Comparison of ENCODE assay signal across 7 mouse cellular contexts in genomic region chr4:144998808-144999571, GRCm38 (mm10).
DNase-seq lines count a peak whose midpoint lies in the region; ATAC-seq and TF ChIP-seq lines count a peak whose summit lies in the region.

No protein-coding gene starts in this region.

- TF ChIP-seq CTCF in stomach, postnatal 0 days (IDR thresholded peaks at IDR 0.05; ENCODE audit: low read depth) = no peak

- no peak for TF ChIP-seq EP300 in stomach, postnatal 0 days (optimal IDR thresholded peaks at IDR 0.05)

- no peak for DNase-seq in midbrain, embryonic 10.5 days (ENCODE audit: low spot score)
- DNase-seq in midbrain, embryonic 14.5 days = no peak
- no peak for DNase-seq in stomach, postnatal 0 days (ENCODE audit: low spot score)
- no peak for DNase-seq in adrenal gland, postnatal 36 days
- DNase-seq in urinary bladder, postnatal 25 days (ENCODE audit: low spot score) = no peak

- no peak overlapping the region for H3K4me2 ChIP-seq in midbrain, embryonic 14.5 days (ENCODE audit: low read length)
- 0 out of 2 replicates have a peak overlapping the region, but pooled peaks have one; percentile 5 for H3K4me2 ChIP-seq in limb, embryonic 13.5 days (replicated peaks)
- no peak overlapping the region for H3K4me2 ChIP-seq in stomach, postnatal 0 days (replicated peaks; ENCODE audit: low read depth)

- no peak overlapping the region for H3K4me3 ChIP-seq in midbrain, embryonic 10.5 days
- no peak overlapping the region for H3K4me3 ChIP-seq in midbrain, embryonic 14.5 days (replicated peaks; ENCODE audit: low read depth, low read length)
- no peak overlapping the region for H3K4me3 ChIP-seq in limb, embryonic 13.5 days
- no peak overlapping the region for H3K4me3 ChIP-seq in stomach, postnatal 0 days (ENCODE audit: low read depth, low read length)

- no peaks in the 10 kb centered on the region for H3K36me3 ChIP-seq in midbrain, embryonic 10.5 days
- H3K36me3 ChIP-seq in midbrain, embryonic 14.5 days (ENCODE audit: control insufficient read depth, insufficient read depth, low read length) = 0 out of 2 replicates have a peak, but pooled peaks cover 1% of the 10 kb centered on the region
- peaks cover 8% of the 10 kb centered on the region for H3K36me3 ChIP-seq in limb, embryonic 13.5 days
- H3K36me3 ChIP-seq in stomach, postnatal 0 days (ENCODE audit: control insufficient read depth, insufficient read depth, low read length) = no peaks in the 10 kb centered on the region

- H3K4me1 ChIP-seq in midbrain, embryonic 10.5 days = peaks cover 8% of the 10 kb centered on the region; the same call in 1 of the 2 replicates
- no peaks in the 10 kb centered on the region for H3K4me1 ChIP-seq in midbrain, embryonic 14.5 days (ENCODE audit: control insufficient read depth, insufficient read depth, low read length)
- peaks cover 53% of the 10 kb centered on the region for H3K4me1 ChIP-seq in limb, embryonic 13.5 days
- H3K4me1 ChIP-seq in stomach, postnatal 0 days (replicated peaks; ENCODE audit: control insufficient read depth, insufficient read depth) = peaks cover 21% of the 10 kb centered on the region

- 73% methylated on average over 2 of the region's 2 CpGs for WGBS in midbrain, embryonic 10.5 days
- 89% methylated on average over 2 of the region's 2 CpGs for WGBS in midbrain, embryonic 14.5 days
- WGBS in limb, embryonic 13.5 days = 66% methylated on average over 2 of the region's 2 CpGs
- 42% methylated on average over 2 of the region's 2 CpGs for WGBS in stomach, postnatal 0 days

- no peaks in the 10 kb centered on the region for H3K9me3 ChIP-seq in midbrain, embryonic 10.5 days (replicated peaks)
- H3K9me3 ChIP-seq in midbrain, embryonic 14.5 days (ENCODE audit: control insufficient read depth, low read length) = no peaks in the 10 kb centered on the region
- no peaks in the 10 kb centered on the region for H3K9me3 ChIP-seq in limb, embryonic 13.5 days
- H3K9me3 ChIP-seq in stomach, postnatal 0 days (ENCODE audit: control insufficient read depth, low read length) = no peaks in the 10 kb centered on the region

- H3K27ac ChIP-seq in midbrain, embryonic 10.5 days (replicated peaks) = 0 out of 2 replicates have a peak overlapping the region, but pooled peaks have one; percentile 35
- H3K27ac ChIP-seq in midbrain, embryonic 14.5 days (replicated peaks; ENCODE audit: low read depth, low read length) = no peak overlapping the region
- peak overlapping the region; percentile 92 for H3K27ac ChIP-seq in limb, embryonic 13.5 days
- peak overlapping the region; percentile 89 for H3K27ac ChIP-seq in stomach, postnatal 0 days (replicated peaks)

- no peaks in the 10 kb centered on the region for H3K27me3 ChIP-seq in midbrain, embryonic 10.5 days (ENCODE audit: low read depth, poor library complexity, severe bottlenecking)
- no peaks in the 10 kb centered on the region for H3K27me3 ChIP-seq in midbrain, embryonic 14.5 days (ENCODE audit: control insufficient read depth, insufficient read depth, low read length)
- no peaks in the 10 kb centered on the region for H3K27me3 ChIP-seq in limb, embryonic 13.5 days
- H3K27me3 ChIP-seq in stomach, postnatal 0 days (ENCODE audit: control insufficient read depth, insufficient read depth, low read length) = no peaks in the 10 kb centered on the region

- no peak overlapping the region for H3K9ac ChIP-seq in midbrain, embryonic 14.5 days (replicated peaks; ENCODE audit: low read length)
- no peak overlapping the region for H3K9ac ChIP-seq in limb, embryonic 13.5 days
- no peak overlapping the region for H3K9ac ChIP-seq in stomach, postnatal 0 days (ENCODE audit: low read length)

- no peak for ATAC-seq in midbrain, embryonic 14.5 days (ENCODE audit: low FRiP score, low TSS enrichment)
- ATAC-seq in erythroid progenitor cell, adult 5-6 weeks (replicated peaks; ENCODE audit: low FRiP score, poor library complexity, severe bottlenecking) = peak; percentile 64
- no peak; the same call in 1 of the 2 replicates for ATAC-seq in limb, embryonic 13.5 days (ENCODE audit: low FRiP score, low read depth)
- no peak for ATAC-seq in stomach, postnatal 0 days (ENCODE audit: low FRiP score, low TSS enrichment)
